Mouse (Mus musculus) liver, adult 2 months (tissue): ENCODE data around the gene Cox5b. TPM values are rescaled to one million over a fixed set of nuclear protein-coding genes. Genes with fewer than 3 reads are reported as not detected.

Source experiments
- DNase-seq: peaks from one replicate; pipeline ENCODE4 v3.0.0-alpha.2; 2011; ENCODE audit warnings: low read depth, low spot score; ENCODE audit errors: extremely low read depth
- H3K27ac ChIP-seq: fragments of 200-500 bp; replicated peaks from 2 replicates; pipeline ENCODE4 v1.5.1; 2012; ENCODE audit warnings: low read depth, mild to moderate bottlenecking, control low read depth, inconsistent platforms, low read length; ENCODE audit not compliant: insufficient read depth
- H3K27me3 ChIP-seq: fragments of 200-500 bp; 2 replicates; pipeline ENCODE4 v1.6.1; 2012; ENCODE audit warnings: mild to moderate bottlenecking, moderate library complexity, low read length, inconsistent platforms; ENCODE audit not compliant: control insufficient read depth, insufficient read depth
- H3K36me3 ChIP-seq: fragments of 200-500 bp; 2 replicates; pipeline ENCODE4 v1.6.1; 2012; ENCODE audit warnings: low read length, inconsistent platforms; ENCODE audit not compliant: control insufficient read depth, insufficient read depth
- H3K4me1 ChIP-seq: fragments of 200-500 bp; 2 replicates; pipeline ENCODE4 v1.6.1; 2011; ENCODE audit warnings: low read length; ENCODE audit not compliant: control insufficient read depth, insufficient read depth
- H3K4me3 ChIP-seq: fragments of 200-500 bp; 2 replicates; pipeline ENCODE4 v1.5.1; 2011; ENCODE audit warnings: low read depth, mild to moderate bottlenecking, control low read depth, low read length, moderate library complexity; ENCODE audit not compliant: insufficient read depth
- H3K79me2 ChIP-seq: fragments of 200-500 bp; 2 replicates; pipeline ENCODE4 v1.6.1; 2012; ENCODE audit warnings: inconsistent platforms, mild to moderate bottlenecking, low read length, moderate library complexity; ENCODE audit not compliant: control insufficient read depth, insufficient read depth
- H3K9ac ChIP-seq: fragments of 200-500 bp; 2 replicates; pipeline ENCODE4 v1.6.1; 2012; ENCODE audit warnings: low read depth, mild to moderate bottlenecking, control low read depth, inconsistent platforms, low read length
- CTCF ChIP-seq: fragments of 200-500 bp; IDR thresholded peaks from 2 replicates; pipeline ENCODE4 v1.5.1; 2011; ENCODE audit warnings: low read depth, low read length, control low read depth
- POLR2A ChIP-seq: fragments of 200-500 bp; IDR thresholded peaks from 2 replicates; pipeline ENCODE4 v1.6.1; 2011; ENCODE audit warnings: low read length, control low read depth; ENCODE audit not compliant: insufficient read depth; ENCODE audit errors: extremely low read depth
- WGBS: fragments of 180-500 bp; shearing (Covaris S2); methylation state at CpG from one replicate; pipeline ENCODE4 v1.1.7; 2018; 5-methylcytosine and 5-hydroxymethylcytosine counted together
- polyA plus RNA-seq: library from polyadenylated mRNA; depleted of rRNA; stranded (reverse); fragments of >200 nt; gene quantifications from 2 replicates; pipeline ENCODE4 v1.2.3, GENCODE M21; 2012
- total RNA-seq: library from RNA; depleted of rRNA; stranded (reverse); fragments of >200 nt; gene quantifications from 2 replicates; pipeline ENCODE4 v1.2.3, GENCODE M21; 2014

The Cox5b gene
- total and polyA plus RNA-seq, 2 experiments: 458 to 791 TPM

DNA sequence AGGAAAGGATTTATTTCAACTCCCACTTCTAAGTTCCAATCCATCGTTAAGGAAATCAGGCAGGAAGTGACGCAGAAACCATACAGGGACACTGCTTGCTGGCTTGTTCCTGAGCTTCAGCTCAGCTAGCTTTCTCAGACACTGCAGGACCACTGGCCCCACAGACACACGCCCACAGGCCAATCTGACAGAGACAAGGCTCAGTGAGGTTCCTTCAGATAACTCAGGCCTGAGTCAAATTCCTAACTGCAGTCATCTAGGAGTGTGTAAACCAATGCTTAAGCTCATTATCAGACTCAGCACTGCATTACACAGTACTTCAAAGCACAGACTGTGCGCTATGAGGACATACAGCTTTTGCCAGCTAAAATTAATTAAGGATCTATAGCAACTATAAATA is 21.0 kb upstream of the Cox5b start:
- Histone ChIP-seq H3K9ac (no peak overlapping the region), H3K79me2 (no peaks in the 10 kb centered on the region), H3K36me3 (no peaks in the 10 kb centered on the region), H3K4me1 (no peaks in the 10 kb centered on the region), H3K27me3 (no peaks in the 10 kb centered on the region), H3K4me3 (no peak overlapping the region), H3K27ac (no peak overlapping the region)
- TF ChIP-seq CTCF (no peak), POLR2A (no peak)
- no peak for DNase-seq
- 88% methylated on average over 4 of the region's 4 CpGs for WGBS

- WGBS: 94% methylated on average over 10 of the region's 10 CpGs
- Histone ChIP-seq H3K4me3 (no peak overlapping the region), H3K9ac (no peak overlapping the region), H3K79me2 (no peaks in the 10 kb centered on the region), H3K4me1 (no peaks in the 10 kb centered on the region), H3K27me3 (no peaks in the 10 kb centered on the region), H3K27ac (no peak overlapping the region), H3K36me3 (no peaks in the 10 kb centered on the region)
- DNase-seq: no peak
- TF ChIP-seq POLR2A (no peak), CTCF (no peak)
Observed at GRCm38 (mm10) chr1:36671260-36671659, 20.0 kb upstream of the Cox5b start.

- no peak overlapping the region for H3K27ac ChIP-seq
- H3K4me1 ChIP-seq: no peaks in the 10 kb centered on the region
- WGBS: 86% methylated on average over 16 of the region's 16 CpGs
- H3K79me2 ChIP-seq: no peaks in the 10 kb centered on the region
- H3K4me3 ChIP-seq: no peak overlapping the region
- H3K27me3 ChIP-seq: no peaks in the 10 kb centered on the region
- no peak overlapping the region for H3K9ac ChIP-seq
- TF ChIP-seq POLR2A (no peak), CTCF (no peak)
- no peaks in the 10 kb centered on the region for H3K36me3 ChIP-seq
- no peak for DNase-seq
Observed at GRCm38 (mm10) chr1:36672648-36673350, 18.4 kb upstream of the Cox5b start.

DNA sequence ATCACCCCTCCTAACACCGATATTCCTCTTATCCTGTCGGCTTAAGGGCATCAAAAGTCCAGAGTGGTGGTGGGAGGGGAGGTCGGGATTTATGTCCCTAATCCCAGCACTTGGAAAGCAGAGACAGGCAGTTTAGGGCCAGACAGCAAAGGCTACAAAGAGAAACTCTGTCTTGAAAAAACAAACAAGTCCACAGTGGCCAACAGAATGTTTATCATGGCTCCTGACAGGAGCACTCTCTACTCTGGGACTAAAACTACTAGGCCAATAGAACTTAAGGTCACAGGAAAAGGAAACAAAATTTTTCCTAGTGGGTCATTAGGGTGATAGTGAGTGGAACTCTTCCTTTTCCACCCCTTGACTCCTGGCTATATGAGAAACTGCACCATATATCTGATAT is 16.3 kb upstream of the Cox5b start:
- DNase-seq: no peak
- no peak overlapping the region for H3K9ac ChIP-seq
- no peaks in the 10 kb centered on the region for H3K27me3 ChIP-seq
- no peaks in the 10 kb centered on the region for H3K79me2 ChIP-seq
- no peak overlapping the region for H3K4me3 ChIP-seq
- 55% methylated on average over 3 of the region's 3 CpGs for WGBS
- no peaks in the 10 kb centered on the region for H3K36me3 ChIP-seq
- H3K4me1 ChIP-seq: no peaks in the 10 kb centered on the region
- TF ChIP-seq POLR2A (no peak), CTCF (no peak)
- no peak overlapping the region for H3K27ac ChIP-seq

GRCm38 (mm10) chr1:36680893-36681292 is 10.4 kb upstream of the Cox5b start:
- H3K4me3 ChIP-seq: no peak overlapping the region
- no peaks in the 10 kb centered on the region for H3K4me1 ChIP-seq
- H3K9ac ChIP-seq: no peak overlapping the region
- no peak for DNase-seq
- no peaks in the 10 kb centered on the region for H3K36me3 ChIP-seq
- TF ChIP-seq POLR2A (no peak), CTCF (no peak)
- H3K79me2 ChIP-seq: no peaks in the 10 kb centered on the region
- no peaks in the 10 kb centered on the region for H3K27me3 ChIP-seq
- 84% methylated on average over 7 of the region's 7 CpGs for WGBS
- no peak overlapping the region for H3K27ac ChIP-seq

DNA sequence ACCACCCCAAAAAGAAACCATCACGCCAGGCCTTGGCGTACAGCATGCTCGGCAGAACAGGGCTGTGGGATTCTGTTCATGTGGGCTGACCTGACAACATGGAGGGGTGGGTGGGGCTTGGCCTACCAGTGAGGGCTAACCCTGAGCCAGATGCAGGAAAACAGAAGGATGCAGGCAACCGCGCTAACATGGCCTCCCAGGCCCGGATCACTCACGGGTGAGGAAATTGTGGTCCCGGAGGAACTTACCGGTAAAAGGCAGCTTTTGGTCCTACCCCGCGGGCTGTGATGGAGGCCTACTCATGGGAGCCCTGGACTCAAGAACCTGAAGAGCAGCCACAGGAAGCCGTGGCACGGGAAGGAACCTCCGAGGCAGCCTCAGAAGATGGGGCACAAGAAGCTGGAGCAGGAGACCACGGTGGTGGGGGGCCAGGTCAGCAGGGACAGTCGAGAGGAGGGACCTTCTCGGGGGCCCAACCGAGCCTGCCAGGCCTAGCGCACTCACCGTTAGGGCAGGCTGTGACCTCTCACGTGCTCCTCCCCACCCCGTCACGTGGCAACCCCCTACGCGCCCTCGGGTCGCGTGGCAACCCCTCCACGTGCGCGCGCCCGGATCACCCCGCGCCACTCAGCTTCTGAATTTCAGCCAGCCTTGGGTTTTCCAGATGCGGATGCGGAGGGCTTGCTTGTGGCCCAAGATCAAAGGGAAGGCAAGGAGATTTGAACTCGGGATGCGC is 8.5 kb upstream of the Cox5b start, which contains the start of gene Fam178b:
Gene Fam178b (minus strand): TSS at position 564 of the 736 bp plus-strand sequence.
- H3K27ac ChIP-seq: no peak within 1 kb of the TSS
- DNase-seq: no peak
- no peaks in the 10 kb centered on the region for H3K79me2 ChIP-seq
- no peaks in the 10 kb centered on the region for H3K4me1 ChIP-seq
- H3K4me3 ChIP-seq: no peak within 1 kb of the TSS
- H3K36me3 ChIP-seq: no peaks in the 10 kb centered on the region
- TF ChIP-seq POLR2A (no peak), CTCF (no peak)
- H3K9ac ChIP-seq: no peak within 1 kb of the TSS
- H3K27me3 ChIP-seq: no peaks in the 10 kb centered on the region
- 94% methylated on average over 39 of the region's 39 CpGs for WGBS
